Mouse (Mus musculus) embryonic fibroblast, embryonic 13.5 days (primary cell): Measurements from ENCODE around the gene Hsd17b7.

Experiments used
- CTCF ChIP-seq: IDR thresholded peaks from 2 replicates; pipeline ENCODE4 v1.5.1; 2011; ENCODE audit warnings: mild to moderate bottlenecking, control low read depth, low read length, moderate library complexity, borderline replicate concordance; ENCODE audit not compliant: insufficient read depth
- POLR2A ChIP-seq: IDR thresholded peaks from 2 replicates; pipeline ENCODE4 v1.6.1; 2011; ENCODE audit warnings: low read depth, mild to moderate bottlenecking, control low read depth, low read length, moderate library complexity

DNA sequence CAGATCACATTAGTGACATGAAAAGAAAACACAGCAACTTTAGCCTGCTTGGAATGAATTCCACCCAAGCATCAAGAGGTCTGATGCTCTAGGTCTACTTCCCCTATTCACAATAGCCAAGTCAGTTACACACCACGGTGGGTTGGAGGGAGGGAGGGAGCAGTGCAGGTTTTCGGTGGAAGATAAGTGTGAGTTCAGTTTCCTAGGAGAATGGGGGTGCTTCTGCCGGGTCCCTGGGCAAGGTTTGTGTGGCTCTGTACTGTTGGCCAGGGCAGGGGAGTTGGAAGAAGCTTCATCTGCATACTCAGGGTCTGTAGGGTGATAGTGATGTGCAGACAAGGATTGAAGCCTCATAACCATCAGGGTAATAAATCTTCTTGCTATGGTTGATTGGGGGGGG, 23.0 kb downstream of the Hsd17b7 start:
- TF ChIP-seq POLR2A (no peak), CTCF (no peak)
